Mouse (Mus musculus) heart, embryonic 12.5 days (tissue): Measurements from ENCODE around the gene Atp1b4. TPM values are rescaled to one million over a fixed set of nuclear protein-coding genes. Genes with fewer than 3 reads are reported as not detected.

ENCODE experiments used
- polyA plus RNA-seq: library from polyadenylated mRNA; unstranded; fragments of >200 nt; fragmentation: Nextera tagmentation; extraction: Ambion mirVana; gene quantifications from 2 replicates; pipeline ENCODE4 v1.2.1, GENCODE M21; 2016

Atp1b4 gene
- polyA plus RNA-seq, 1 experiment from 2014 or later = not detected

Other genes with a start within 250 kb of the Atp1b4 start
- not detected in 2 replicates for gene Rhox10, start 249.7 kb upstream of the Atp1b4 start, polyA plus RNA-seq
- not detected in 2 replicates for gene Rhox11, start 231.0 kb upstream of the Atp1b4 start, polyA plus RNA-seq
- gene Rhox12, start 205.3 kb upstream of the Atp1b4 start, polyA plus RNA-seq = not detected in 2 replicates
- gene Rhox13, start 195.0 kb upstream of the Atp1b4 start, polyA plus RNA-seq = not detected in 2 replicates
- gene Zbtb33, start 126.4 kb upstream of the Atp1b4 start, polyA plus RNA-seq = 2.5 and 2.6 TPM in 2 replicates
- gene Tmem255a, start 63.7 kb upstream of the Atp1b4 start, polyA plus RNA-seq = 12.1 and 12.5 TPM in 2 replicates
- 149 and 153 TPM in 2 replicates for gene Lamp2, start 140.3 kb downstream of the Atp1b4 start, polyA plus RNA-seq